Mouse (Mus musculus) kidney, embryonic 14.5 days (tissue): Measurements from ENCODE around the gene Gm42674. TPM values are rescaled to one million over a fixed set of nuclear protein-coding genes. Genes with fewer than 3 reads are reported as not detected.

Source experiments
- ATAC-seq: fragments of 200-750 bp; cut with Nextera tagmentation; 2 replicates; pipeline ENCODE4 v1.8.0; 2017; ENCODE audit warnings: moderate number of reproducible peaks, mild to moderate bottlenecking, moderate TSS enrichment, moderate library complexity; ENCODE audit not compliant: low FRiP score, low TSS enrichment
- H3K27ac ChIP-seq: fragments of 300-500 bp; sonication (generic); 2 replicates; pipeline ENCODE4 v1.5.1; 2014; ENCODE audit warnings: low read depth, mild to moderate bottlenecking, low read length, moderate library complexity, mixed read lengths
- H3K27me3 ChIP-seq: fragments of 300-500 bp; sonication (generic); 2 replicates; pipeline ENCODE4 v1.6.1; 2014; ENCODE audit warnings: mild to moderate bottlenecking, low read length; ENCODE audit not compliant: control insufficient read depth, insufficient read depth
- H3K36me3 ChIP-seq: fragments of 300-500 bp; sonication (generic); 2 replicates; pipeline ENCODE4 v1.6.1; 2014; ENCODE audit warnings: low read length, mixed read lengths; ENCODE audit not compliant: control insufficient read depth, insufficient read depth
- H3K4me1 ChIP-seq: fragments of 300-500 bp; sonication (generic); 2 replicates; pipeline ENCODE4 v1.6.1; 2014; ENCODE audit warnings: low read length, mixed read lengths; ENCODE audit not compliant: control insufficient read depth, insufficient read depth
- H3K4me2 ChIP-seq: fragments of 300-500 bp; sonication (generic); replicated peaks from 2 replicates; pipeline ENCODE4 v1.6.1; 2014; ENCODE audit warnings: low read depth, mild to moderate bottlenecking, low read length
- H3K4me3 ChIP-seq: fragments of 300-500 bp; sonication (generic); 2 replicates; pipeline ENCODE4 v1.5.1; 2014; ENCODE audit warnings: mild to moderate bottlenecking, low read length
- H3K9ac ChIP-seq: fragments of 300-500 bp; sonication (generic); 2 replicates; pipeline ENCODE4 v1.6.1; 2014; ENCODE audit warnings: low read depth, mild to moderate bottlenecking, low read length, moderate library complexity
- H3K9me3 ChIP-seq: fragments of 300-500 bp; sonication (generic); 2 replicates; pipeline ENCODE4 v1.6.1; 2016; ENCODE audit warnings: low read length; ENCODE audit not compliant: control insufficient read depth
- WGBS: fragments of 180-500 bp; shearing (Covaris S2); extraction: QIAGEN DNeasy Blood & Tissue Kit; methylation state at CpG from one replicate; pipeline ENCODE4 v1.1.7; 2014; 5-methylcytosine and 5-hydroxymethylcytosine counted together
- polyA plus RNA-seq: library from polyadenylated mRNA; unstranded; fragments of >200 nt; fragmentation: Nextera tagmentation; extraction: Ambion mirVana; gene quantifications from 2 replicates; pipeline ENCODE4 v1.2.1, GENCODE M21; 2014

Gm42674 gene
- not detected in 2 replicates for polyA plus RNA-seq

GRCm38 (mm10) chr3:90601486-90602110 lies at the start of gene Gm42674:
Gene Gm42674 (plus strand): TSS chr3:90601904.
- WGBS = 80% methylated on average over 11 of the region's 11 CpGs
- H3K27ac ChIP-seq = no peak within 1 kb of the TSS

DNA sequence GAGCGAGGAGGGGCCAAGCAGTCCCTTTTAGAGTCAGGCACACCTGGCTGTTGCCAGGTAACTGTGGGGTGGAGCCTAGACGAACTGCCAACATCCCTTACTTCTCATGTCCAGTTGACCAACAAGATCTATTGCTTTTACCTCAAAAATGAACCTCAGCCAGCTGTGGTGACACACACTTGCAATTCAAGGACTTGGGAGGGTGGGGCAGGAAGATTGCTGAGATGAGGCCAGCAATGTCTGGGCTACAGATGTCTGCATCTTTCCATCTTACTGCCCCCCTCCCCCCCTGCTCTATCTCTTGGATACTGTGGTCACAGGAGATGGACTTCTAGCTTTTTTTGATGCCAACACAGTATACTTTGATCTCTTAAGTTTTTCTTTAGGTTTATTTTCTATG lies 49.5 kb upstream of the Gm42674 start:
- H3K4me2 ChIP-seq = no peak overlapping the region
- no peaks in the 10 kb centered on the region for H3K9me3 ChIP-seq
- H3K27ac ChIP-seq = no peak overlapping the region
- no peak overlapping the region for H3K9ac ChIP-seq
- H3K4me3 ChIP-seq = no peak overlapping the region
- H3K27me3 ChIP-seq = no peaks in the 10 kb centered on the region
- ATAC-seq = no peak
- WGBS = 86% methylated on average over 2 of the region's 2 CpGs
- H3K4me1 ChIP-seq = no peaks in the 10 kb centered on the region
- no peaks in the 10 kb centered on the region for H3K36me3 ChIP-seq

More at GRCm38 (mm10) chr3:90601486-90602110, at the start of gene Gm42674:
- Histone ChIP-seq H3K9ac (no peak within 1 kb of the TSS), H3K4me3 (no peak within 1 kb of the TSS), H3K27me3 (no peaks in the 10 kb centered on the region), H3K36me3 (no peaks in the 10 kb centered on the region), H3K4me1 (peaks cover 18% of the 10 kb centered on the region; the same call in 1 of the 2 replicates), H3K9me3 (no peaks in the 10 kb centered on the region), H3K4me2 (no peak within 1 kb of the TSS)
- no peak for ATAC-seq

DNA sequence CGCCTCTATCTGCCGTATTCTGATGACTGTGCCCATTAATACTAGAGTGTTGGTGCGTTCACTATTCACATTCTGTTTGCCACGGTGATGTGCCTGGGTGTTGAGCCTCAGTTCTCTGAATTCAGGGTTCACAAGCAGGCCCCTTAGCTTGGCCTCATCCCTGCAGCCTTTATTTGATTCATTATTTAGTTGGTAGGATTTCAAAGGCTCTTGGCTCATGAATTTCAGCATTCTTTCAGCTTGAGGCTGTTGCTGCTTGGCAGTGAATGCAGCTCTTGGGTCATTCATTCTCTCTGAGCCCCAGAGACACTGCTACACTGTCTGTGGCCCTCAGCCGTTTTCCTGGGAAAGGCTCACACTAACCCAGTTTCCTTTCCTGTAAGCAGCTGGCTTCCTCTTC lies 45.8 kb upstream of the Gm42674 start:
- Histone ChIP-seq H3K4me3 (no peak overlapping the region), H3K27me3 (no peaks in the 10 kb centered on the region), H3K36me3 (no peaks in the 10 kb centered on the region), H3K9ac (no peak overlapping the region), H3K4me1 (no peaks in the 10 kb centered on the region), H3K27ac (no peak overlapping the region), H3K4me2 (no peak overlapping the region), H3K9me3 (no peaks in the 10 kb centered on the region)
- WGBS = 76% methylated on average over 5 of the region's 5 CpGs
- no peak for ATAC-seq

- Histone ChIP-seq H3K4me1 (no peaks in the 10 kb centered on the region), H3K27me3 (no peaks in the 10 kb centered on the region), H3K4me2 (no peak within 1 kb of the TSS), H3K27ac (no peak within 1 kb of the TSS), H3K4me3 (no peak within 1 kb of the TSS), H3K36me3 (no peaks in the 10 kb centered on the region), H3K9ac (no peak within 1 kb of the TSS), H3K9me3 (no peaks in the 10 kb centered on the region)
- no peak for ATAC-seq
- WGBS = 69% methylated on average over 6 of the region's 6 CpGs
Measured at GRCm38 (mm10) chr3:90560008-90560628, 41.6 kb upstream of the Gm42674 start, which contains the start of gene S100a3. Gene S100a3 (plus strand): TSS chr3:90560578.

- Histone ChIP-seq H3K9me3 (no peaks in the 10 kb centered on the region), H3K36me3 (no peaks in the 10 kb centered on the region), H3K9ac (no peak overlapping the region), H3K4me1 (no peaks in the 10 kb centered on the region), H3K27me3 (no peaks in the 10 kb centered on the region), H3K27ac (no peak overlapping the region), H3K4me2 (no peak overlapping the region), H3K4me3 (no peak overlapping the region)
- no peak for ATAC-seq
- 87% methylated on average over 5 of the region's 5 CpGs for WGBS
Measured at GRCm38 (mm10) chr3:90574691-90575090, 27.0 kb upstream of the Gm42674 start.

DNA sequence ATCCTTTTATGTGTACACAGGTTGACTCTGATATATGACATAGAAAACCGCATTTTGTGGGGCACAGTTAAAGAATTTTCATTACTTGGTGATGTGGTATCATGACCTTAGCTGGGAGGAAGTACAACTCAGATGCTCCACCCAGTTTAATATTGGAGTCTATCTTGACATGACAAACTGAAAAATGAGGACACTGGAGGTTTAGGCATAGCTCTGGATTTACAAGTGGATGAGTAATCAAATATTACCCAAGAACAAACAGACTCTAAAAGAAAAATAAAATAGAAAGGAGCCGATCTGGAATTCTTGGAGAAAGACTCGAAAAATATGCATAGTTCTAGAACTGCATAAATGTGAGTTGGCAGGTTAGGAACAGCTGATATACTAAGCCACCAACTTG lies 26.4 kb upstream of the Gm42674 start:
- Histone ChIP-seq H3K4me1 (no peaks in the 10 kb centered on the region), H3K9ac (no peak overlapping the region), H3K4me3 (no peak overlapping the region), H3K9me3 (no peaks in the 10 kb centered on the region), H3K27me3 (no peaks in the 10 kb centered on the region), H3K27ac (no peak overlapping the region), H3K4me2 (no peak overlapping the region), H3K36me3 (no peaks in the 10 kb centered on the region)
- WGBS = 76% methylated on average over 3 of the region's 3 CpGs
- ATAC-seq = no peak

DNA sequence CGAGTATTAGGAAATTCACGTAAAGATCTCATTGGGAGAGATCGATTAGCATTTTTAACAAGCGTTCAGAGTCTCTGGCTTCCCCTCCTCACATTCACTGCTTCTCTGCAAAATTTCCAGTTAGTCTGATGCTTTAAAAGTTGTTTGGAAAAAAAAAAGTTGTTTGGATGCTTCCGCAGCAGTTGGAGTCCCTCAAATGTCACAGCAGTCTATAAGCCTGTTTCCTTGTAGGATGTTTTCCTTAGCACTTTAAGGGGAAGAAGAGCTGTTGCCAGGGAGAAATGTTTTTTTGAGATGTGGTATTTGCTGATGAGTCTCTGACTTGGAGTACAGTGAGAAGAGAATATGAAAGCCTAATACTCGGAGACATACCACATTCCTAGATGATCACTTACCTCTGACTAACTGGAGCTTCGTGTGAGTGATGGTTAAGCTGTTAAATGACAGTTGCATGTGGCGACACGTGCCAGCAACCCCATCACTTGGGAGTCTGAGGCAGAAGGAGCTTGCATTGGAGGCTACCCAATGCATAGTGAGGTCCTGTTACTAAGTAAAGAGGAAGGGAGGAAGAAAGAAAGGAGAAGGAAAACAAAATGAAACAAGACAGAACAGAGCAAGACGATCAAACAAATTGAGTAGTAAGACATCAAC lies 25.2 kb upstream of the Gm42674 start:
- H3K27ac ChIP-seq = no peak overlapping the region
- H3K9me3 ChIP-seq = no peaks in the 10 kb centered on the region
- WGBS = 66% methylated on average over 10 of the region's 10 CpGs
- H3K36me3 ChIP-seq = no peaks in the 10 kb centered on the region
- no peaks in the 10 kb centered on the region for H3K4me1 ChIP-seq
- H3K9ac ChIP-seq = no peak overlapping the region
- no peak for ATAC-seq
- H3K4me3 ChIP-seq = no peak overlapping the region
- no peak overlapping the region for H3K4me2 ChIP-seq
- H3K27me3 ChIP-seq = no peaks in the 10 kb centered on the region

DNA sequence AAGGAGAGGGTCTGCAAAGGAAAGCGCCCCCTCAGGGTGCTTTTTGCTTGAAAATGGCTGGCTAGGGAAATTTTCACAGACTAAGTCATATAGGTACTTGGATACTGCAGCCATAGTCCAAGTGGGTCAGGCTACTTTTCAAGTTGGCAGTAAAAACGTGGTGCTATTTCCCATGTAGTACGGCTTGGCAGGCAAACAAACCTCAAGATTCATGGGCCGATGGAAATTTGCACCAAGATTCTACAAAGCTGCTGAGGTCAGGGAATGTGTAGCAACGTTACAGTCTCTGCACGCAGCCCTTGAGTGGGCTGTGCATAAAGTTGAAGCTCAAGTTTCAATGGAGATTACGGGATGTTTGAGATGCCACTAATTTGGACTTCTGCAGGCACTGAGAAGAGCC lies 22.3 kb upstream of the Gm42674 start:
- 41% methylated on average over 7 of the region's 7 CpGs for WGBS

DNA sequence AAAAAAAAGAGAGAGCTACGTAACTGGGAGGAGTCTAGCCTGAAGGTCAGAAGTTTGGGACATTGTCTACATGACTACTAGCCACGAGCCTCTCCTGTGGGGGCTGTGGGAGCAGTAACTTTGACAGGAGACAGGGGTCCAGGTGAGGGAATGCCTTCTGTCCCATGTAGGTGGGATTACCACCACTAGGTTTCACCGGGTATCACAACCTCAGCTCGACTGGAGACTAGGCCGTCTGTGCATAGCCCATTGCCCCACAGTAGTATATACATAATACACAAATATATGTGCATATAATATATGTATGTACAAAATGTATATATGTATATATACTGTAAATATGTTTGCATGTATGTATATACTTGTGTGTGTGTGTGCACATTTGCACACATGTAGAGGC lies 20.6 kb upstream of the Gm42674 start:
- 91% methylated on average over 5 of the region's 5 CpGs for whole genome bisulfite sequencing
- Histone ChIP-seq H3K27me3 (no peaks in the 10 kb centered on the region), H3K9ac (no peak overlapping the region), H3K4me3 (no peak overlapping the region), H3K4me1 (no peaks in the 10 kb centered on the region), H3K4me2 (no peak overlapping the region), H3K36me3 (no peaks in the 10 kb centered on the region), H3K27ac (no peak overlapping the region), H3K9me3 (no peaks in the 10 kb centered on the region)
- ATAC-seq = no peak

More for the DNA sequence above, 22.3 kb upstream of the Gm42674 start:
- H3K4me2 ChIP-seq = no peak overlapping the region
- H3K27me3 ChIP-seq = no peaks in the 10 kb centered on the region
- no peaks in the 10 kb centered on the region for H3K36me3 ChIP-seq
- no peak overlapping the region for H3K27ac ChIP-seq
- ATAC-seq = no peak
- no peak overlapping the region for H3K4me3 ChIP-seq
- no peaks in the 10 kb centered on the region for H3K4me1 ChIP-seq
- no peak overlapping the region for H3K9ac ChIP-seq
- H3K9me3 ChIP-seq = no peaks in the 10 kb centered on the region
